Mouse (Mus musculus): Measurements from ENCODE around the gene Stil.

The Stil gene

GRCm38 (mm10) chr4:115051245-115051644 is 51.3 kb downstream of the Stil start:
- no peak for DNase-seq

GRCm38 (mm10) chr4:115052343-115053005 is 52.5 kb downstream of the Stil start:
- no peak for DNase-seq

- no peak for DNase-seq
Observed at GRCm38 (mm10) chr4:115055044-115055443, 55.1 kb downstream of the Stil start.

- no peak for DNase-seq
Observed at GRCm38 (mm10) chr4:115055691-115056090, 55.7 kb downstream of the Stil start.

- peak in 1 of 2 experiments; percentile 18 for DNase-seq
Observed at GRCm38 (mm10) chr4:115056371-115056920, 56.5 kb downstream of the Stil start, which contains the start of gene Tal1. Gene Tal1, plus strand, starts transcription at chr4:115056426.

GRCm38 (mm10) chr4:115056921-115057673 is 57.1 kb downstream of the Stil start:
- DNase-seq, result peak in 1 of 2 experiments; percentile 37

- no peak for DNase-seq
Observed at GRCm38 (mm10) chr4:115057674-115058316, 57.8 kb downstream of the Stil start.

GRCm38 (mm10) chr4:115058317-115058761 is 58.4 kb downstream of the Stil start:
- DNase-seq, result peak in 1 of 2 experiments; percentile 21

GRCm38 (mm10) chr4:115058871-115059590 is 59.1 kb downstream of the Stil start:
- no peak for DNase-seq

- no peak for DNase-seq
Observed at GRCm38 (mm10) chr4:115059871-115060270, 59.9 kb downstream of the Stil start.

- no peak for DNase-seq
Observed at GRCm38 (mm10) chr4:115060753-115061152, 60.8 kb downstream of the Stil start.

- no peak for DNase-seq
Observed at GRCm38 (mm10) chr4:115062540-115062874, 62.5 kb downstream of the Stil start.

GRCm38 (mm10) chr4:115062875-115063517 is 63.0 kb downstream of the Stil start:
- peak in 1 of 2 experiments; percentile 14 for DNase-seq

- no peak for DNase-seq
Observed at GRCm38 (mm10) chr4:115063518-115064239, 63.7 kb downstream of the Stil start.

- no peak for DNase-seq
Observed at GRCm38 (mm10) chr4:115071668-115072067, 71.7 kb downstream of the Stil start.

- DNase-seq, result no peak
Observed at GRCm38 (mm10) chr4:115074789-115075188, 74.8 kb downstream of the Stil start.

GRCm38 (mm10) chr4:115075204-115075915 is 75.4 kb downstream of the Stil start:
- DNase-seq, result no peak

GRCm38 (mm10) chr4:115078892-115079820 is 79.2 kb downstream of the Stil start:
- no peak for DNase-seq

- no peak for DNase-seq
Observed at GRCm38 (mm10) chr4:115079821-115080349, 79.9 kb downstream of the Stil start.
